In genomic region chr4:149990212-149990953, GRCm38 (mm10) we compare ENCODE assay signal across 8 mouse cellular contexts. TPM values are rescaled to one million over a fixed set of nuclear protein-coding genes. Genes with fewer than 3 reads are reported as not detected.
DNase-seq lines count a peak whose midpoint lies in the region; ATAC-seq lines count a peak whose summit lies in the region.

No protein-coding gene starts in this region.

- H3K9me3 ChIP-seq in forebrain, embryonic 16.5 days (ENCODE audit: control insufficient read depth, low read length): no peaks in the 10 kb centered on the region
- no peaks in the 10 kb centered on the region for H3K9me3 ChIP-seq in hindbrain, embryonic 12.5 days (replicated peaks)
- H3K9me3 ChIP-seq in liver, embryonic 12.5 days (replicated peaks): no peaks in the 10 kb centered on the region
- no peaks in the 10 kb centered on the region for H3K9me3 ChIP-seq in stomach, embryonic 16.5 days (replicated peaks; ENCODE audit: control insufficient read depth, low read length)

- H3K27me3 ChIP-seq in forebrain, embryonic 16.5 days (replicated peaks; ENCODE audit: control insufficient read depth, insufficient read depth, low read length): no peaks in the 10 kb centered on the region
- H3K27me3 ChIP-seq in hindbrain, embryonic 12.5 days: peaks cover 15% of the 10 kb centered on the region; the same call in 1 of the 2 replicates
- H3K27me3 ChIP-seq in liver, embryonic 12.5 days (replicated peaks): no peaks in the 10 kb centered on the region
- no peaks in the 10 kb centered on the region for H3K27me3 ChIP-seq in stomach, embryonic 16.5 days (ENCODE audit: control insufficient read depth, insufficient read depth, low read length)

- H3K27ac ChIP-seq in forebrain, embryonic 16.5 days (ENCODE audit: low read length): peak overlapping the region; percentile 48; the same call in 1 of the 2 replicates
- 0 out of 2 replicates have a peak overlapping the region, but pooled peaks have one; percentile 25 for H3K27ac ChIP-seq in hindbrain, embryonic 12.5 days
- peak overlapping the region; percentile 57 for H3K27ac ChIP-seq in liver, embryonic 12.5 days
- peak overlapping the region; percentile 46; the same call in 1 of the 2 replicates for H3K27ac ChIP-seq in stomach, embryonic 16.5 days (ENCODE audit: low read length)

- peak; percentile 35 to 41 for DNase-seq in frontal cortex, postnatal 10 days (ENCODE audit: low spot score in 2 of 2)
- DNase-seq in frontal cortex, postnatal 25 days (ENCODE audit: low spot score in 2 of 2): no peak
- peak; percentile 91 for DNase-seq in cerebellum, adult 11 months
- no peak for DNase-seq in MN1 (ENCODE audit: low spot score)

- peaks cover 33% of the 10 kb centered on the region for H3K4me1 ChIP-seq in forebrain, embryonic 16.5 days (replicated peaks; ENCODE audit: control insufficient read depth, insufficient read depth, low read length)
- peaks cover 32% of the 10 kb centered on the region for H3K4me1 ChIP-seq in hindbrain, embryonic 12.5 days
- H3K4me1 ChIP-seq in liver, embryonic 12.5 days: peaks cover 37% of the 10 kb centered on the region
- peaks cover 26% of the 10 kb centered on the region for H3K4me1 ChIP-seq in stomach, embryonic 16.5 days (ENCODE audit: control insufficient read depth, insufficient read depth, low read length)

- no peaks in the 10 kb centered on the region for H3K36me3 ChIP-seq in forebrain, embryonic 16.5 days (ENCODE audit: control insufficient read depth, insufficient read depth)
- H3K36me3 ChIP-seq in hindbrain, embryonic 12.5 days: no peaks in the 10 kb centered on the region
- H3K36me3 ChIP-seq in liver, embryonic 12.5 days: peaks cover 27% of the 10 kb centered on the region
- no peaks in the 10 kb centered on the region for H3K36me3 ChIP-seq in stomach, embryonic 16.5 days (ENCODE audit: control insufficient read depth, insufficient read depth, low read length)

- H3K4me3 ChIP-seq in forebrain, embryonic 16.5 days (replicated peaks; ENCODE audit: low read length): no peak overlapping the region
- no peak overlapping the region for H3K4me3 ChIP-seq in hindbrain, embryonic 12.5 days
- H3K4me3 ChIP-seq in liver, embryonic 12.5 days: no peak overlapping the region
- no peak overlapping the region for H3K4me3 ChIP-seq in stomach, embryonic 16.5 days (replicated peaks; ENCODE audit: low read length)

- peak; percentile 81 for ATAC-seq in forebrain, embryonic 16.5 days
- peak; percentile 63 for ATAC-seq in hindbrain, embryonic 12.5 days (ENCODE audit: low FRiP score)
- peak; percentile 4; the same call in 1 of the 2 replicates for ATAC-seq in liver, embryonic 12.5 days
- ATAC-seq in stomach, embryonic 16.5 days (ENCODE audit: insufficient read depth, low FRiP score): peak; percentile 26; the same call in 1 of the 2 replicates

- 13% methylated on average over 8 of the region's 8 CpGs for WGBS in forebrain, embryonic 16.5 days
- 7% methylated on average over 8 of the region's 8 CpGs for WGBS in hindbrain, embryonic 12.5 days
- WGBS in liver, embryonic 12.5 days (ENCODE audit: insufficient replicate concordance): 27% methylated on average over 8 of the region's 8 CpGs
- WGBS in stomach, embryonic 16.5 days: 28% methylated on average over 8 of the region's 8 CpGs

- H3K9ac ChIP-seq in forebrain, embryonic 16.5 days (replicated peaks; ENCODE audit: low read depth, low read length): 0 out of 2 replicates have a peak overlapping the region, but pooled peaks have one; percentile 13
- H3K9ac ChIP-seq in hindbrain, embryonic 12.5 days: peak overlapping the region; percentile 46; the same call in 1 of the 2 replicates
- peak overlapping the region; percentile 10; the same call in 1 of the 2 replicates for H3K9ac ChIP-seq in liver, embryonic 12.5 days
- H3K9ac ChIP-seq in stomach, embryonic 16.5 days (ENCODE audit: low read length): peak overlapping the region; percentile 54; the same call in 1 of the 2 replicates

- no peak overlapping the region for H3K4me2 ChIP-seq in forebrain, embryonic 16.5 days (ENCODE audit: low read length)
- 0 out of 2 replicates have a peak overlapping the region, but pooled peaks have one; percentile 17 for H3K4me2 ChIP-seq in hindbrain, embryonic 12.5 days (replicated peaks)
- H3K4me2 ChIP-seq in liver, embryonic 12.5 days: peak overlapping the region; percentile 35
- peak overlapping the region; percentile 2; the same call in 1 of the 2 replicates for H3K4me2 ChIP-seq in stomach, embryonic 16.5 days (ENCODE audit: low read depth, low read length)

RNA-seq across cellular contexts. Expression of gene H6pd, which starts 18.4 kb away (rescaled TPM):
- 2.1 TPM in 2 replicates for polyA plus RNA-seq in forebrain, embryonic 16.5 days (2015; fragmentation: Nextera tagmentation; extraction: Ambion mirVana)
- polyA plus RNA-seq in hindbrain, embryonic 12.5 days (2016; fragmentation: Nextera tagmentation; extraction: Ambion mirVana): 5.4 and 5.8 TPM in 2 replicates
- 8.8 and 9.0 TPM in 2 replicates for polyA plus RNA-seq in liver, embryonic 12.5 days (2016; fragmentation: Nextera tagmentation; extraction: Ambion mirVana)
- polyA plus RNA-seq in stomach, embryonic 16.5 days (2015; fragmentation: Nextera tagmentation; extraction: Ambion mirVana): 14.9 and 15.2 TPM in 2 replicates

RNA-seq across cellular contexts. Expression of gene Spsb1, which starts 35.5 kb away (rescaled TPM):
- 5.8 and 7.0 TPM in 2 replicates for polyA plus RNA-seq in forebrain, embryonic 16.5 days (2015; fragmentation: Nextera tagmentation; extraction: Ambion mirVana)
- polyA plus RNA-seq in hindbrain, embryonic 12.5 days (2016; fragmentation: Nextera tagmentation; extraction: Ambion mirVana): 15.5 and 17.8 TPM in 2 replicates
- polyA plus RNA-seq in liver, embryonic 12.5 days (2016; fragmentation: Nextera tagmentation; extraction: Ambion mirVana): 0.97 and 1.5 TPM in 2 replicates
- 14.6 and 17.0 TPM in 2 replicates for polyA plus RNA-seq in stomach, embryonic 16.5 days (2015; fragmentation: Nextera tagmentation; extraction: Ambion mirVana)

Comparison
In these comparisons a context has a peak if more than half of its experiments do, and no peak if none do; other contexts are left out.
1. DNase-seq: peak in frontal cortex, postnatal 10 days (2 of 2) and cerebellum, adult 11 months (single experiment); none in frontal cortex, postnatal 25 days (0 of 2) and MN1 (single experiment).
2. ATAC-seq: peak in every context shown above with its lines; median percentile 81 in forebrain, embryonic 16.5 days; 63 in hindbrain, embryonic 12.5 days; 26 in stomach, embryonic 16.5 days; 4 in liver, embryonic 12.5 days.
3. Peak in every context shown above with its lines, with median percentiles within 50 percentile points of each other: H3K27ac ChIP-seq and H3K9ac ChIP-seq.